9 mouse cellular contexts compared by ENCODE assay signal in genomic region chrX:96178437-96178836, GRCm38 (mm10).
A peak's percentile ranks its signal among the peaks of the same experiment; 100 is the strongest.
DNase-seq lines count a peak whose midpoint lies in the region; ATAC-seq and TF ChIP-seq lines count a peak whose summit lies in the region.
"Had no signal": no experiment of that assay in that cellular context is flagged by ENCODE, and none has a peak within 500 bp of the region (broad histone marks: within the 10 kb centered on the region; RNA-seq: fewer than 3 reads in every experiment).

No protein-coding gene starts in this region.

- no peak overlapping the region for H3K9ac ChIP-seq in liver, adult 2 months (ENCODE audit: low read depth, low read length)
- H3K9ac ChIP-seq in liver, embryonic 12.5 days: no peak overlapping the region
- no peak overlapping the region for H3K9ac ChIP-seq in ES-E14 (ENCODE audit: insufficient read depth, low read depth, low read length, poor library complexity, severe bottlenecking)

- no peak overlapping the region for H3K4me3 ChIP-seq in liver, adult 2 months (ENCODE audit: insufficient read depth, low read depth, low read length)
- H3K4me3 ChIP-seq in liver, embryonic 12.5 days: no peak overlapping the region
- no peak overlapping the region for H3K4me3 ChIP-seq in ES-E14 (ENCODE audit: insufficient read depth in 1 of 2, low read depth in 1 of 2, low read length in 2 of 2, poor library complexity in 1 of 2, severe bottlenecking in 1 of 2)
- H3K4me3 ChIP-seq: megakaryocyte, embryonic 14.5 days had no signal

- H3K79me2 ChIP-seq in liver, adult 2 months (ENCODE audit: control insufficient read depth, insufficient read depth, low read length): no peaks in the 10 kb centered on the region

- TF ChIP-seq CTCF in liver, adult 2 months (IDR thresholded peaks at IDR 0.05; ENCODE audit: low read depth, low read length): peak; percentile 44; the same call in 1 of the 2 replicates

- H3K27me3 ChIP-seq in liver, adult 2 months (ENCODE audit: control insufficient read depth, insufficient read depth, low read length): no peaks in the 10 kb centered on the region
- no peaks in the 10 kb centered on the region for H3K27me3 ChIP-seq in liver, embryonic 12.5 days (replicated peaks)
- H3K27me3 ChIP-seq: megakaryocyte, embryonic 14.5 days had no signal

- ATAC-seq in liver, embryonic 12.5 days: no peak
- peak; percentile 95 for ATAC-seq in megakaryocyte progenitor cell, adult 5-6 weeks (replicated peaks; ENCODE audit: poor library complexity)

- no peak overlapping the region for H3K27ac ChIP-seq in liver, adult 2 months (replicated peaks; ENCODE audit: insufficient read depth, low read depth, low read length)
- H3K27ac ChIP-seq in liver, embryonic 12.5 days: no peak overlapping the region
- no peak overlapping the region for H3K27ac ChIP-seq in ES-E14 (ENCODE audit: insufficient read depth, low read depth, low read length, poor library complexity, severe bottlenecking)

- no peak for TF ChIP-seq POLR2A in liver, adult 2 months (IDR thresholded peaks at IDR 0.05; ENCODE audit: extremely low read depth, insufficient read depth, low read length)

- H3K4me1 ChIP-seq in liver, adult 2 months (ENCODE audit: control insufficient read depth, insufficient read depth, low read length): no peaks in the 10 kb centered on the region
- H3K4me1 ChIP-seq in liver, embryonic 12.5 days: no peaks in the 10 kb centered on the region
- no peaks in the 10 kb centered on the region for H3K4me1 ChIP-seq in ES-E14 (ENCODE audit: control insufficient read depth in 2 of 2, insufficient read depth in 2 of 2, low read length in 2 of 2, poor library complexity in 1 of 2)
- H3K4me1 ChIP-seq: megakaryocyte, embryonic 14.5 days had no signal

- H3K9me3 ChIP-seq in liver, embryonic 12.5 days (replicated peaks): no peaks in the 10 kb centered on the region
- no peaks in the 10 kb centered on the region for H3K9me3 ChIP-seq in ES-E14 (ENCODE audit: control insufficient read depth, insufficient read depth, low read depth, low read length)
- H3K9me3 ChIP-seq: megakaryocyte, embryonic 14.5 days had no signal

- 0% methylated on average over 1 of the region's 1 CpGs for WGBS in liver, adult 2 months
- 5% methylated on average over 1 of the region's 1 CpGs for WGBS in liver, embryonic 12.5 days (ENCODE audit: insufficient replicate concordance)

- no peak overlapping the region for H3K4me2 ChIP-seq in liver, embryonic 12.5 days

- peak; percentile 11 for DNase-seq in liver, adult 2 months (ENCODE audit: extremely low read depth, low read depth, low spot score)
- DNase-seq in ES-E14 (ENCODE audit: low read depth, low spot score): peak; percentile 17
- DNase-seq in adrenal gland, postnatal 25 days: peak; percentile 23
- DNase-seq in embryo, embryonic 9.5 days (ENCODE audit: extremely low spot score): peak; percentile 5
- DNase-seq in kidney, postnatal 14 days: peak; percentile 43
- no peak for DNase-seq in ovary, postnatal 10 days (ENCODE audit: low spot score)

- in situ Hi-C loops in ES-E14 (cut with MboI; ENCODE audit: low sequenced_read_pairs in 2 of 2, unreplicated experiment in 2 of 2): loop anchor here in 1 of 2 experiments (10.0 kb wide), 1 partner anchor 164 kb away; no protein-coding TSS in a partner anchor

- H3K36me3 ChIP-seq in liver, adult 2 months (ENCODE audit: control insufficient read depth, insufficient read depth, low read length): no peaks in the 10 kb centered on the region
- no peaks in the 10 kb centered on the region for H3K36me3 ChIP-seq in liver, embryonic 12.5 days
- no peaks in the 10 kb centered on the region for H3K36me3 ChIP-seq in ES-E14 (ENCODE audit: control insufficient read depth, insufficient read depth, low read length, poor library complexity, severe bottlenecking)

TF ChIP-seq in ES-E14, 5 proteins besides CTCF, POLR2A, EP300 and RAD21:
- TF ChIP-seq ZNF384 (IDR thresholded peaks at IDR 0.05; ENCODE audit: low read depth, low read length) (no peak), CHD2 (IDR thresholded peaks at IDR 0.05; ENCODE audit: low read depth, low read length) (no peak), HCFC1 (IDR thresholded peaks at IDR 0.05; ENCODE audit: borderline replicate concordance, insufficient read depth, low read length) (no peak), ZC3H11A (IDR thresholded peaks at IDR 0.05; ENCODE audit: borderline replicate concordance, low read depth, low read length) (0 out of 2 replicates have a peak, but pooled peaks have one; percentile 25), MAFK (IDR thresholded peaks at IDR 0.05; ENCODE audit: insufficient read depth, low read depth, low read length) (no peak)
TF ChIP-seq in ES-E14: peak in this region for 1.
